Mouse (Mus musculus) brain, adult 2 months (tissue): ENCODE measurements around the gene Grrp1.
A peak's percentile ranks its signal among the peaks of the same experiment; 100 is the strongest.

ENCODE experiments used
- DNase-seq: peaks from one replicate; pipeline ENCODE4 v3.0.0; 2011; ENCODE audit warnings: low read depth, low spot score

Grrp1 gene

GRCm38 (mm10) chr4:134243516-134244250 lies 10.2 kb downstream of the Grrp1 start, which contains the start of gene E130218I03Rik:
Gene E130218I03Rik, plus strand, starts transcription at chr4:134243662.
- no peak for DNase-seq

DNA sequence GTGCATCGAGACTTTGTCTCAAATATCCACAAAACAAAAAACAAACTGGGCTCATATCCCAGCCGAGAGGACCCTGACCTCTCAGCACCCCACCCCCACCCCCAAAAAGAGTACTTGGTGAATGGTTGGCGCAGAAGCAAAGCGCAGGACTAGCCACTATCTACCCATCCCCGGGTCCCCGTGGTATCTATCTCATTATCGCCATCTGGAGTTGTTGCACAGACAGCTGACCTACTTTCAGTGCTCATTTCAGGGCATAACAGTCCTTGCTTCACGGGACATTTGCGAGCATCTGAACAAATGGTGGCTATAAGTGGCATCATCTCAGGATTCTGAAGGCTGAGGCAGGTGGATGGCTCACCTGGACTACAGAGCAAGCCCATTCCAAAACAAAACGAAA lies 15.2 kb downstream of the Grrp1 start:
- peak; percentile 35 for DNase-seq

- DNase-seq: peak; percentile 63
Observed at GRCm38 (mm10) chr4:134238279-134238651, 15.6 kb downstream of the Grrp1 start, which contains the start of gene Cnksr1. Gene Cnksr1, minus strand, starts transcription at chr4:134238399.

GRCm38 (mm10) chr4:134237582-134238278 lies 16.2 kb downstream of the Grrp1 start:
- DNase-seq: no peak

DNA sequence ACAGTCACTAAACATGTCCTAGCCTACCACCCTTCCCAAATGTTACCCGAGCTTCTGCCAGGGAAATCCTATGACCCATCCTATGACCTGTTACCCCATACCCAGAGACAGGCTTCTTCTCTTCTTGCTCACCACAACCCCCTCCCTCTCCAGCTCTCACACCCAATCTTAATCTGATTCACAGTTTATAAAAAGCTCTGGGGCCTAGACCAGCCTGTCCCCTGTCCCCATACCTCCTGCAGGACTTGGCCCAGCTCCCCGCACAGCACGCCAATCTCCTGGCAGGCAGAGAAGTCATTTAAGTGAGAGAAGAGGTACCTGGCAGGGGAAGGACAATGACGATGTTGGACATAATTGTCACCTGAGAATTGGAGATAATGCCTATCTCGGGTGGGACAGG lies 19.0 kb downstream of the Grrp1 start:
- DNase-seq: no peak

DNA sequence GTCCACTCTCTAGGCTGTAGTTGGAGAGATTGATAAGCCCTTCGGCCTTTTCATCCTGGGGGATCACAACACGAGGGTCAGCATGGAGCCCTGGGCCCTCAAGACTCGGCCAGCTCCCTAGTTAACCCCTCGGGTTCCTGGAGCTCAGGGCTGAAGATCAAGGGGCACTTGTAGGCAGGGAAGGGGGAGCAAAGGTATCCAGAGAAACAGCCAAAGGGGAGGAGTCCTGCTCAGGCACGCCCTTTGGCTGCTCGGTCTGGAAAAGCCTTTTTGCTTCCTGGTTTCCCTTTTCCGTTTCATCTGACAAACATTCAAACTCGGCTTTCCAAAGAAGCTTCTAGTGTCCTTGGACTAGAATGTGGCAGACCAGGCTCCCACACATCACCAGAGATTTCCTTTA lies 23.5 kb downstream of the Grrp1 start:
- DNase-seq: no peak

- DNase-seq: peak; percentile 37
Observed at GRCm38 (mm10) chr4:134227194-134227593, 26.7 kb downstream of the Grrp1 start, which contains the start of gene Catsper4. Gene Catsper4, minus strand, starts transcription at chr4:134227383.

GRCm38 (mm10) chr4:134222793-134223600 lies 30.9 kb downstream of the Grrp1 start:
- no peak for DNase-seq

GRCm38 (mm10) chr4:134206488-134207053 lies 47.3 kb downstream of the Grrp1 start:
- DNase-seq: no peak

- no peak for DNase-seq
Observed at GRCm38 (mm10) chr4:134203340-134203896, 50.5 kb downstream of the Grrp1 start.

- DNase-seq: no peak
Observed at GRCm38 (mm10) chr4:134202904-134203303, 51.0 kb downstream of the Grrp1 start, which contains the start of gene Gm7534. Gene Gm7534, minus strand, starts transcription at chr4:134203004.
